In genomic region chr11:98744456-98745019, GRCm38 (mm10) we compare ENCODE assay signal across 8 mouse cellular contexts. TPM values are rescaled to one million over a fixed set of nuclear protein-coding genes. Genes with fewer than 3 reads are reported as not detected.
DNase-seq lines count a peak whose midpoint lies in the region; ATAC-seq and TF ChIP-seq lines count a peak whose summit lies in the region.
"Had no signal": no experiment of that assay in that cellular context is flagged by ENCODE, and none has a peak within 500 bp of the region (broad histone marks: within the 10 kb centered on the region; RNA-seq: fewer than 3 reads in every experiment).

No protein-coding gene starts in this region.

- H3K9me3 ChIP-seq in ES-Bruce4 (replicated peaks; ENCODE audit: control insufficient read depth, insufficient read depth, low read length, poor library complexity, severe bottlenecking), result no peaks in the 10 kb centered on the region
- H3K9me3 ChIP-seq in hindbrain, embryonic 10.5 days, result no peaks in the 10 kb centered on the region
- H3K9me3 ChIP-seq in liver, embryonic 14.5 days (ENCODE audit: control insufficient read depth, low read length), result no peaks in the 10 kb centered on the region

- H3K9ac ChIP-seq in ES-Bruce4 (ENCODE audit: low read depth, poor library complexity, severe bottlenecking), result peak overlapping the region; percentile 34; the same call in 1 of the 2 replicates
- H3K9ac ChIP-seq in liver, embryonic 14.5 days (replicated peaks), result no peak overlapping the region

- WGBS in hindbrain, embryonic 10.5 days, result 34% methylated on average over 7 of the region's 7 CpGs
- WGBS in liver, embryonic 14.5 days (ENCODE audit: insufficient replicate concordance), result 62% methylated on average over 7 of the region's 7 CpGs

- H3K27me3 ChIP-seq in ES-Bruce4 (ENCODE audit: control insufficient read depth, insufficient read depth, low read length, poor library complexity, severe bottlenecking), result no peaks in the 10 kb centered on the region
- H3K27me3 ChIP-seq in hindbrain, embryonic 10.5 days (ENCODE audit: insufficient read depth, poor library complexity, severe bottlenecking), result peaks cover 5% of the 10 kb centered on the region; the same call in 1 of the 2 replicates
- no peaks in the 10 kb centered on the region for H3K27me3 ChIP-seq in liver, embryonic 14.5 days (ENCODE audit: control insufficient read depth, insufficient read depth, low read length)

- no peaks in the 10 kb centered on the region for H3K36me3 ChIP-seq in ES-Bruce4 (ENCODE audit: control insufficient read depth, insufficient read depth, low read length, poor library complexity, severe bottlenecking)
- no peaks in the 10 kb centered on the region for H3K36me3 ChIP-seq in hindbrain, embryonic 10.5 days
- H3K36me3 ChIP-seq in liver, embryonic 14.5 days (replicated peaks; ENCODE audit: control insufficient read depth, insufficient read depth, low read depth), result no peaks in the 10 kb centered on the region

- H3K4me1 ChIP-seq in ES-Bruce4 (ENCODE audit: control insufficient read depth, insufficient read depth, low read length), result peaks cover 34% of the 10 kb centered on the region
- peaks cover 17% of the 10 kb centered on the region for H3K4me1 ChIP-seq in cortical plate, adult 2 months (ENCODE audit: control insufficient read depth, insufficient read depth, low read length)
- H3K4me1 ChIP-seq in hindbrain, embryonic 10.5 days (replicated peaks), result peaks cover 99% of the 10 kb centered on the region
- peaks cover 54 to 76% of the 10 kb centered on the region in 2 experiments for H3K4me1 ChIP-seq in liver, embryonic 14.5 days (replicated peaks; ENCODE audit: control insufficient read depth in 2 of 2, insufficient read depth in 2 of 2, low read length in 1 of 2)

- intact Hi-C loops in left cerebral cortex, postnatal 4 days (cut with DNase I), result loop anchor here (5.0 kb wide), 1 partner anchor 33 kb away; the partner anchor contains the start of gene Nr1d1

- peak overlapping the region; percentile 9 for H3K4me2 ChIP-seq in liver, embryonic 14.5 days (ENCODE audit: low read depth)

- TF ChIP-seq CTCF in ES-Bruce4 (IDR thresholded peaks at IDR 0.05; ENCODE audit: low read depth, low read length), result no peak
- TF ChIP-seq CTCF in cortical plate, adult 2 months (IDR thresholded peaks at IDR 0.05; ENCODE audit: extremely low read depth, insufficient read depth, low read length), result no peak
- TF ChIP-seq CTCF in liver, embryonic 14.5 days (IDR thresholded peaks at IDR 0.05; ENCODE audit: low read depth), result no peak

- ATAC-seq in liver, embryonic 14.5 days (ENCODE audit: insufficient read depth), result no peak

- H3K27ac ChIP-seq in ES-Bruce4 (ENCODE audit: insufficient read depth, low read length), result peak overlapping the region; percentile 53
- H3K27ac ChIP-seq in cortical plate, adult 2 months (ENCODE audit: insufficient read depth, low read length), result peak overlapping the region; percentile 49
- H3K27ac ChIP-seq in hindbrain, embryonic 10.5 days, result peak overlapping the region; percentile 99
- H3K27ac ChIP-seq in liver, embryonic 14.5 days, result no peak overlapping the region; the same call in 1 of the 2 replicates

- TF ChIP-seq POLR2A in ES-Bruce4 (IDR thresholded peaks at IDR 0.05; ENCODE audit: insufficient read depth, low read length), result no peak
- TF ChIP-seq POLR2A in cortical plate, adult 2 months (IDR thresholded peaks at IDR 0.05; ENCODE audit: extremely low read depth, insufficient read depth, low read length), result no peak

- DNase-seq in hindbrain, embryonic 10.5 days (ENCODE audit: low spot score), result no peak
- no peak for DNase-seq in liver, embryonic 14.5 days (ENCODE audit: low read depth in 3 of 3, low spot score in 3 of 3)
- no peak for DNase-seq in spleen, adult 18-20 months
- no peak for DNase-seq in left cerebral cortex, postnatal 4 days
- DNase-seq in cerebellum, adult 18-20 months, result no peak

- no peak overlapping the region for H3K4me3 ChIP-seq in ES-Bruce4 (ENCODE audit: low read depth, low read length)
- H3K4me3 ChIP-seq in cortical plate, adult 2 months (ENCODE audit: insufficient read depth, low read length), result peak overlapping the region; percentile 55
- peak overlapping the region; percentile 83 for H3K4me3 ChIP-seq in hindbrain, embryonic 10.5 days
- H3K4me3 ChIP-seq in liver, embryonic 14.5 days (ENCODE audit: insufficient read depth in 1 of 2, low read depth in 2 of 2, low read length in 2 of 2), result no peak overlapping the region

- TF ChIP-seq EP300 in ES-Bruce4 (IDR thresholded peaks at IDR 0.05; ENCODE audit: insufficient read depth, low read depth, low read length), result no peak
- TF ChIP-seq EP300 in liver, embryonic 14.5 days (IDR thresholded peaks at IDR 0.05; ENCODE audit: low read depth), result no peak

RNA-seq across cellular contexts. Expression of gene Thra, which starts 4.1 kb away (rescaled TPM):
- polyA plus RNA-seq in ES-Bruce4 (2011; ENCODE audit: insufficient read depth, insufficient read length, low read depth, missing spikeins), result 20.7 and 24.6 TPM in 2 replicates
- polyA plus RNA-seq in cortical plate, adult 2 months (2012; rRNA removed), result 721 and 771 TPM in 2 replicates
- 12.8 and 22.2 TPM in 2 replicates for polyA plus RNA-seq in hindbrain, embryonic 10.5 days (2016; fragmentation: Nextera tagmentation; extraction: Ambion mirVana)
- polyA plus RNA-seq in liver, embryonic 14.5 days (2012; rRNA removed), result 14.6 and 15.6 TPM in 2 replicates
- 8.3 and 10.0 TPM in 2 replicates for polyA plus RNA-seq in liver, embryonic 14.5 days (2014; fragmentation: Nextera tagmentation; extraction: Ambion mirVana)
- 1,000 to 10,000 TPM; 1,274 to 1,289 TPM for total RNA-seq in left cerebral cortex, postnatal 4 days (2021)

RNA-seq across cellular contexts. Expression of gene Med24, which starts 15.3 kb away (rescaled TPM):
- polyA plus RNA-seq in ES-Bruce4 (2011; ENCODE audit: insufficient read depth, insufficient read length, low read depth, missing spikeins), result 83.5 and 85.8 TPM in 2 replicates
- 127 and 144 TPM in 2 replicates for polyA plus RNA-seq in cortical plate, adult 2 months (2012; rRNA removed)
- 76.9 and 83.6 TPM in 2 replicates for polyA plus RNA-seq in hindbrain, embryonic 10.5 days (2016; fragmentation: Nextera tagmentation; extraction: Ambion mirVana)
- 25.0 and 29.6 TPM in 2 replicates for polyA plus RNA-seq in liver, embryonic 14.5 days (2012; rRNA removed)
- 21.3 and 25.6 TPM in 2 replicates for polyA plus RNA-seq in liver, embryonic 14.5 days (2014; fragmentation: Nextera tagmentation; extraction: Ambion mirVana)
- 10 to 100 TPM; 96.8 to 99.4 TPM for total RNA-seq in left cerebral cortex, postnatal 4 days (2021)

RNA-seq across cellular contexts. Expression of gene Nr1d1, which starts 30.6 kb away (rescaled TPM):
- polyA plus RNA-seq in ES-Bruce4 (2011; ENCODE audit: insufficient read depth, insufficient read length, low read depth, missing spikeins), result 7.4 and 7.5 TPM in 2 replicates
- polyA plus RNA-seq in cortical plate, adult 2 months (2012; rRNA removed), result 153 and 156 TPM in 2 replicates
- polyA plus RNA-seq in hindbrain, embryonic 10.5 days (2016; fragmentation: Nextera tagmentation; extraction: Ambion mirVana), result 1.2 and 1.5 TPM in 2 replicates
- 0.54 and 0.65 TPM in 2 replicates for polyA plus RNA-seq in liver, embryonic 14.5 days (2012; rRNA removed)
- polyA plus RNA-seq in liver, embryonic 14.5 days (2014; fragmentation: Nextera tagmentation; extraction: Ambion mirVana), result 0.56 and 0.58 TPM in 2 replicates
- 10 to 100 TPM; 31.9 TPM for total RNA-seq in left cerebral cortex, postnatal 4 days (2021)

RNA-seq across cellular contexts. Expression of gene Csf3, which starts 43.5 kb away (rescaled TPM):
- not detected in 2 replicates for polyA plus RNA-seq in ES-Bruce4 (2011; ENCODE audit: insufficient read depth, insufficient read length, low read depth, missing spikeins)
- 0.08 TPM in 1 of 2 replicates, not detected in the other for polyA plus RNA-seq in cortical plate, adult 2 months (2012; rRNA removed)
- not detected in 2 replicates for polyA plus RNA-seq in hindbrain, embryonic 10.5 days (2016; fragmentation: Nextera tagmentation; extraction: Ambion mirVana)
- not detected in 2 replicates for polyA plus RNA-seq in liver, embryonic 14.5 days (2012; rRNA removed)
- polyA plus RNA-seq in liver, embryonic 14.5 days (2014; fragmentation: Nextera tagmentation; extraction: Ambion mirVana), result not detected in 2 replicates
- total RNA-seq in left cerebral cortex, postnatal 4 days (2021), result not detected
- total RNA-seq: left cerebral cortex, postnatal 10 days had no signal

RNA-seq across cellular contexts. Expression of gene Msl1, which starts 50.8 kb away (rescaled TPM):
- 68.7 and 69.1 TPM in 2 replicates for polyA plus RNA-seq in ES-Bruce4 (2011; ENCODE audit: insufficient read depth, insufficient read length, low read depth, missing spikeins)
- 119 and 131 TPM in 2 replicates for polyA plus RNA-seq in cortical plate, adult 2 months (2012; rRNA removed)
- 24.4 and 25.2 TPM in 2 replicates for polyA plus RNA-seq in hindbrain, embryonic 10.5 days (2016; fragmentation: Nextera tagmentation; extraction: Ambion mirVana)
- polyA plus RNA-seq in liver, embryonic 14.5 days (2012; rRNA removed), result 11.5 and 15.8 TPM in 2 replicates
- polyA plus RNA-seq in liver, embryonic 14.5 days (2014; fragmentation: Nextera tagmentation; extraction: Ambion mirVana), result 4.5 and 4.9 TPM in 2 replicates
- 100 to 1,000 TPM; 163 to 166 TPM for total RNA-seq in left cerebral cortex, postnatal 4 days (2021)

Comparison
In these comparisons a context has a peak if more than half of its experiments do, and no peak if none do; other contexts are left out.
1. H3K4me3 ChIP-seq: peak in cortical plate, adult 2 months (single experiment) and hindbrain, embryonic 10.5 days (single experiment); none in ES-Bruce4 (single experiment) and liver, embryonic 14.5 days (0 of 2).
2. RNA of gene Thra, which starts 4.1 kb away (polyA plus RNA-seq): 721 to 771 TPM in cortical plate, adult 2 months; 12.8 to 22.2 TPM in hindbrain, embryonic 10.5 days, 20.7 to 24.6 TPM in ES-Bruce4 and 8.3 to 15.6 TPM in liver, embryonic 14.5 days; every median in the first group is over 10 times any median in the second.
3. RNA of gene Nr1d1, which starts 30.6 kb away (polyA plus RNA-seq): 153 to 156 TPM in cortical plate, adult 2 months; 7.4 to 7.5 TPM in ES-Bruce4, 1.2 to 1.5 TPM in hindbrain, embryonic 10.5 days and 0.54 to 0.65 TPM in liver, embryonic 14.5 days; every median in the first group is over 10 times any median in the second.